Mouse (Mus musculus): ENCODE measurements around the gene Rpl39.

DNA sequence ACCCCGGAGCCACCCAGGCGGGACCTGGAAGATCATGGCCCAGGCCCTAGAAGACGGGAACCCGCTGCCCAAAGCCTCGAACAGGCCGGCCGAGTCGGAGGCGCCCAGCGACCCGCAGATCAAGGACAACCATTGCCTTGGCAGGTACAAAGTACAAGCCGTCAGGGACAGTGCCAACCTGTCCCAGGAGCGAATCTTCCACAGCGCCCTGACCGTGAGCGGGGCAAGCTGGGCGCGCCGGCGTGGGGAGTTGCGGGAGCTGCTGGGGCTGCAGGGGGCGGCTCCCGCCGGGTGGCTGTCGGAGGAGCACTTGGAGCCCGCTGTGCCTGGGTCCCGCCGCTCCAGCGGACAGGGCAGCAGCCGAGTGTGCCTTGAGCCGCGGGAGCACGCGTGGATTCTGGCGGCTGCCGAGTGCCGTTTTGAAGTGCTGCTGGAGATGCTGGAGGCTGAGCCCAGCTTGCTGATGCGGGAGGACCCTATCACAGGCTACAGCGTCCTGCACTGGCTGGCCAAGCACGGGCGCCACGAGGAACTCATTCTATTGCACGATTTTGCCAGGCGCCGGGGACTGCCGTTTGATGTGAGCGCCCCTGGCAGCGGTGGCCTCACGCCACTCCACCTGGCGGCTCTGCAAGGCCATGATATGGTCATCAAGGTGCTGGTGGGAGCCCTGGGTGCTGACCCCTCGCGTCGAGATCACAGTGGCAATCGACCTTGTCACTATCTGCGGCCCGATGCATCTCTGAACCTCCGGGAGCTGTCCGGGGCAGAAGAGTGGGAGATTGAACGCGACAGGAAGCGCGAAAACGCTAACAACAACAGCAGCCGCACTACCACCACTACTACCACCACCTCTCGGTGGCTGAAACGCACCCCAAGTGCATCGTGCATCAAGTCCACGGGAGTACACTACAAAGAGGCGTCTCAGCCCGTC, 36.0 kb downstream of the Rpl39 start:
- TF ChIP-seq POLR2A (IDR thresholded peaks at IDR 0.05; ENCODE audit: insufficient read length, low read depth): no peak
- no peak for TF ChIP-seq E2F4 (IDR thresholded peaks at IDR 0.05; ENCODE audit: insufficient read depth)
- TF ChIP-seq CEBPB (IDR thresholded peaks at IDR 0.05; ENCODE audit: insufficient read depth, poor library complexity, severe bottlenecking): no peak
- no peak for TF ChIP-seq POLR2AphosphoS2 (IDR thresholded peaks at IDR 0.05; ENCODE audit: insufficient read length, low read depth)
- no peak for TF ChIP-seq TCF12 (IDR thresholded peaks at IDR 0.05; ENCODE audit: insufficient read depth, poor library complexity, severe bottlenecking)
- no peak for TF ChIP-seq REST (IDR thresholded peaks at IDR 0.05; ENCODE audit: insufficient read depth, insufficient read length)
- no peak for TF ChIP-seq MAX (IDR thresholded peaks at IDR 0.05; ENCODE audit: low read depth)
- TF ChIP-seq USF1 (IDR thresholded peaks at IDR 0.05; ENCODE audit: low read depth): no peak
- no peak for TF ChIP-seq TCF3 (IDR thresholded peaks at IDR 0.05; ENCODE audit: insufficient read length, low read depth)
- TF ChIP-seq MYOG (IDR thresholded peaks at IDR 0.05; ENCODE audit: control insufficient read depth in 1 of 3, insufficient read depth in 1 of 3, insufficient read length in 2 of 3, low read depth in 2 of 3): no peak
- no peak for TF ChIP-seq MYOD1 (IDR thresholded peaks at IDR 0.05; ENCODE audit: control insufficient read depth in 1 of 3, insufficient read length in 2 of 3, low read depth in 2 of 3)

Measured in myocyte (in vitro differentiated cells).